Mouse (Mus musculus): ENCODE results near the gene Hist1h3i.
A peak's percentile ranks its signal among the peaks of the same experiment; 100 is the strongest.

DNA sequence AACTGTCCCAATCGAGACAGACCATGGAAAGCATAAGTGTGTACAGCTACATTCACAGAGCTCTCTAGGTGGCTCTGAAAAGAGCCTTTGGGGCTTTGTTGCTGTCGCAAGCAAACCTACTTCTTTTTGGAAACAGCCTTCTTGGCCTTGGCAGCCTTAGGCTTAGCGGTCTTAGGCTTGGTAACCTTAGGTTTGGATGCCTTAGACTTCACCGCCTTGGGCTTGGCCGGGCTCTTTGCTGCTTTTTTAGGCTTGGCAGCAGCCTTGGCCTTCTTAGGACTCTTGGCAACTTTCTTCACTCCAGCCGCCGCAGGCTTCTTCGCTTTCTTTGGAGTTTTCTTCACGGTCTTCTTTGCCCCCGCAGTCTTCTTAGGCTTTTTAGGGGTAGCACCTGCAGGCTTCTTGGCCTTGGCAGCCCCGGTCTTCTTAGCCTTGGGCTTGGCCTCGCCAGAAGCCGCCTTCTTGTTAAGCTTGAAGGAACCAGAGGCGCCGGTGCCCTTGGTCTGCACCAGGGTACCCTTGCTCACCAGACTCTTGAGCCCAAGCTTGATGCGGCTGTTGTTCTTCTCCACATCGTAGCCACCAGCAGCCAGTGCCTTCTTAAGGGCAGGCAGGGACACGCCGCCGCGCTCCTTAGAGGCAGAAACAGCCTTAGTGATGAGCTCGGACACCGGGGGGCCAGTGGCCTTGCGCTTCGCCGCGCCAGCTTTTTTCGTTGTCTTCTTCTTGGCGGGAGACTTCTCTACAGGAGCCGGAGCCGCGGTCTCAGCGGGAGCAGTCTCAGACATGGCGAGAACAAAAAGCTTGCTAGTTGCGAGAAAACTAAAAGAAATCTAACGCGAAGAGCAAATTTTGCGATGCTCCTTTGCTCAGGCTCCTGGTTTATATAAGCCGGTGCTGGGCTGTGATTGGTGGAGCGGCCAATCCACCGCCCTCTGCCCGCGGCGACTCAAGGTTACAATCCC lies 3.1 kb downstream of the Hist1h3i start, which contains the start of gene Hist1h1b:
- TF ChIP-seq CTCF (IDR thresholded peaks at IDR 0.05; ENCODE audit: borderline replicate concordance, insufficient read depth, low read length) (no peak), POLR2A (IDR thresholded peaks at IDR 0.05; ENCODE audit: low read depth, low read length) (peak; percentile 94)
